Mouse (Mus musculus): ENCODE measurements around the gene BC053393. TPM values are rescaled to one million over a fixed set of nuclear protein-coding genes. Genes with fewer than 3 reads are reported as not detected.

The BC053393 gene
- total and polyA plus RNA-seq, 2 experiments from 2014 or later, result 0.05 TPM; not detected in 1

DNA sequence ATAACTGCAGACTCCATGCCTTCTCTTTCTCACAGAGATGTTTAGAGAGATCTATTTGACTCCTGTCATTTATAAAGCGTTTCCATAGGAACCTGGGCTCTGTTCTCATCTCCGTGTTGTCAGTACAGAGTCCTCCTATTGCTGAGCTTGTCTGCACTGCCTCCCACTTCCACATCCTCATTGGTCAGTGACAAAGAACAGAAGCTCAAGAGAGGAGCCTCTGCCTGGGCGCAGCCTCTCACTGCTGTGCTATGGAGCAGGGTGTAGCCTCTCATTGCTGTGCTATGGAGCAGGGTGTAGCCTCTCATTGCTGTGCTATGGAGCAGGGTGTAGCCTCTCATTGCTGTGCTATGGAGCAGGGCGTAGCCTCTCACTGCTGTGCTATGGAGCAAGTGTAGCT lies 21.6 kb upstream of the BC053393 start:
- no peaks in the 10 kb centered on the region for H3K4me1 ChIP-seq (ENCODE audit: control insufficient read depth, insufficient read depth)
- no peak overlapping the region for H3K4me3 ChIP-seq (ENCODE audit: low read depth, low read length)
- no peaks in the 10 kb centered on the region for H3K9me3 ChIP-seq (replicated peaks; ENCODE audit: control insufficient read depth, low read length)
- ATAC-seq (ENCODE audit: insufficient read depth, low read depth) (no peak), DNase-seq (ENCODE audit: low spot score) (no peak)
- TF ChIP-seq CTCF (IDR thresholded peaks at IDR 0.05; ENCODE audit: low read depth) (no peak), EP300 (IDR thresholded peaks at IDR 0.05; ENCODE audit: low read depth) (no peak)
- H3K36me3 ChIP-seq (replicated peaks; ENCODE audit: control insufficient read depth, insufficient read depth, low read length), result no peaks in the 10 kb centered on the region
- H3K27ac ChIP-seq (ENCODE audit: low read depth), result no peak overlapping the region
- WGBS, result 69% methylated on average over 4 of the region's 4 CpGs
- no peak overlapping the region for H3K4me2 ChIP-seq (ENCODE audit: low read depth, low read length)
- no peak overlapping the region for H3K9ac ChIP-seq (replicated peaks; ENCODE audit: low read depth, low read length)
- H3K27me3 ChIP-seq (ENCODE audit: control insufficient read depth, insufficient read depth, low read length), result no peaks in the 10 kb centered on the region

DNA sequence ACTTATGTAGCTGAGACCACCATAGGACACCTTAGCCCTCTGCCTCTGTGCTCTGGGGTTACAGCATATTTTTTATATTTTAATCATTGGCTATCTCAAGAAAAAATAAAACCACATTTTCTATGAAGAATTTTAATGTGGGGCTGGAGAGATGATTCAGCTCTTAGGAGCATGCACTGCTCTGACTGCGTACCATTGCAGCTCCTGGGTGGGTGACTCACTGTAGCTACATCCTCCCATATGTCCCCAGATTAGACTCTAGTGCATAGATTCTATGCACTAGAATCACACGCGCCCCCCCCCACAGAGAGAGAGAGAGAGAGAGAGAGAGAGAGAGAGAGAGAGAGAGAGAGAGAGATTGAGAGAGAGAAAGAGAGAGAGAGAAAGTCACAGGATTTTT lies 18.6 kb upstream of the BC053393 start:
- 86% methylated on average over 3 of the region's 3 CpGs for WGBS
- Histone ChIP-seq H3K4me2 (ENCODE audit: low read depth, low read length) (no peak overlapping the region), H3K27me3 (ENCODE audit: control insufficient read depth, insufficient read depth, low read length) (no peaks in the 10 kb centered on the region), H3K9ac (replicated peaks; ENCODE audit: low read depth, low read length) (no peak overlapping the region), H3K9me3 (replicated peaks; ENCODE audit: control insufficient read depth, low read length) (no peaks in the 10 kb centered on the region), H3K4me1 (ENCODE audit: control insufficient read depth, insufficient read depth) (no peaks in the 10 kb centered on the region), H3K4me3 (ENCODE audit: low read depth, low read length) (no peak overlapping the region), H3K36me3 (replicated peaks; ENCODE audit: control insufficient read depth, insufficient read depth, low read length) (no peaks in the 10 kb centered on the region), H3K27ac (ENCODE audit: low read depth) (no peak overlapping the region)
- no peak for TF ChIP-seq EP300 (IDR thresholded peaks at IDR 0.05; ENCODE audit: low read depth)
- no peak for TF ChIP-seq CTCF (IDR thresholded peaks at IDR 0.05; ENCODE audit: low read depth)
- ATAC-seq (ENCODE audit: insufficient read depth, low read depth) (no peak), DNase-seq (ENCODE audit: low spot score) (no peak)

DNA sequence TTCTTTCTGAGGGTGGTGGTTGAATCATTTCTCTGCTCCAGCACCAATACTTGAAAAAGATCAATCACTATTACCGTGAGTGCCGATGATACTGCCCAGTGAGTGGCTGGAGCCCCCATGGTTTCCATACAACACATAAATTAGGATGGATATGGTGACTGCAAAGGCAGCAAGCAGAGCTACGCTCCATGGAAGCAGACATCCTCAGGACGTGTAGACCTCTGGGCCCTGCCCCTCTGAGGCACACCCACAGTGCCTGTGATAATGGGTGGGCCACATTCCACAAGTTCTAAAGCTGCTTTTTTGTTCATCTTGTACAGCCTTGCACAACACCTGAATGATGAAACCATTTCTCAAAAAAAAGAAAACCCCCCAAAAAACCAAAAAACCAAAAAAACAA lies 10.2 kb upstream of the BC053393 start:
- TF ChIP-seq EP300 (IDR thresholded peaks at IDR 0.05; ENCODE audit: low read depth) (no peak), CTCF (IDR thresholded peaks at IDR 0.05; ENCODE audit: low read depth) (no peak)
- Histone ChIP-seq H3K27ac (ENCODE audit: low read depth) (no peak overlapping the region), H3K36me3 (replicated peaks; ENCODE audit: control insufficient read depth, insufficient read depth, low read length) (no peaks in the 10 kb centered on the region), H3K4me2 (ENCODE audit: low read depth, low read length) (no peak overlapping the region), H3K4me1 (ENCODE audit: control insufficient read depth, insufficient read depth) (no peaks in the 10 kb centered on the region), H3K9ac (replicated peaks; ENCODE audit: low read depth, low read length) (no peak overlapping the region), H3K27me3 (ENCODE audit: control insufficient read depth, insufficient read depth, low read length) (no peaks in the 10 kb centered on the region), H3K9me3 (replicated peaks; ENCODE audit: control insufficient read depth, low read length) (no peaks in the 10 kb centered on the region), H3K4me3 (ENCODE audit: low read depth, low read length) (no peak overlapping the region)
- no peak for ATAC-seq (ENCODE audit: insufficient read depth, low read depth)
- DNase-seq (ENCODE audit: low spot score), result no peak
- WGBS, result 83% methylated on average over 4 of the region's 4 CpGs

- Histone ChIP-seq H3K9ac (replicated peaks; ENCODE audit: low read depth, low read length) (no peak overlapping the region), H3K9me3 (replicated peaks; ENCODE audit: control insufficient read depth, low read length) (no peaks in the 10 kb centered on the region), H3K4me2 (ENCODE audit: low read depth, low read length) (no peak overlapping the region), H3K27me3 (ENCODE audit: control insufficient read depth, insufficient read depth, low read length) (no peaks in the 10 kb centered on the region), H3K4me3 (ENCODE audit: low read depth, low read length) (no peak overlapping the region), H3K36me3 (replicated peaks; ENCODE audit: control insufficient read depth, insufficient read depth, low read length) (no peaks in the 10 kb centered on the region), H3K27ac (ENCODE audit: low read depth) (no peak overlapping the region), H3K4me1 (ENCODE audit: control insufficient read depth, insufficient read depth) (no peaks in the 10 kb centered on the region)
- DNase-seq (ENCODE audit: low spot score) (no peak), ATAC-seq (ENCODE audit: insufficient read depth, low read depth) (no peak)
- 38% methylated on average over 1 of the region's 1 CpGs for WGBS
- TF ChIP-seq CTCF (IDR thresholded peaks at IDR 0.05; ENCODE audit: low read depth) (no peak), EP300 (IDR thresholded peaks at IDR 0.05; ENCODE audit: low read depth) (no peak)
Measured at GRCm38 (mm10) chr11:46564671-46565070, 6.7 kb upstream of the BC053393 start.

DNA sequence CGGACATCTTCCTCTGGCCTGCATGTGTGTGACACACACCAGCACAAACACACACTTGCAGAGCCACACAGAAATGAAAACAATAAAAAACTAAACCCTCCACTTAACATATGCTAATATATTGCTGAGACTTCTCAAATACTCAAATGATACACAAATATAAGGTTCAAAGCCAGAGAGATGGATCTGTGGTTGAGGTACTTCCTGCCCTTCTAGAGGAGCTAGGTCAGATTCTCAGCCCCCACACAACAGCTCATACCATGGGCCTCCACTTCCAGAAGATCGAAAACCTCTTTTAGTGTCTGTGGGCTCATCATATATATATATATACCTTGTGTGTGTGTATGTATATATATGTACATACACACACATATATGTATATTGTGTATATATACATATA lies 5.4 kb upstream of the BC053393 start:
- H3K9me3 ChIP-seq (replicated peaks; ENCODE audit: control insufficient read depth, low read length), result no peaks in the 10 kb centered on the region

GRCm38 (mm10) chr11:46569107-46569506 lies 2.2 kb upstream of the BC053393 start:
- ATAC-seq (ENCODE audit: insufficient read depth, low read depth), result no peak
- Histone ChIP-seq H3K9ac (replicated peaks; ENCODE audit: low read depth, low read length) (no peak overlapping the region), H3K27me3 (ENCODE audit: control insufficient read depth, insufficient read depth, low read length) (no peaks in the 10 kb centered on the region), H3K27ac (ENCODE audit: low read depth) (no peak overlapping the region), H3K36me3 (replicated peaks; ENCODE audit: control insufficient read depth, insufficient read depth, low read length) (no peaks in the 10 kb centered on the region), H3K9me3 (replicated peaks; ENCODE audit: control insufficient read depth, low read length) (no peaks in the 10 kb centered on the region), H3K4me2 (ENCODE audit: low read depth, low read length) (no peak overlapping the region), H3K4me1 (ENCODE audit: control insufficient read depth, insufficient read depth) (no peaks in the 10 kb centered on the region), H3K4me3 (ENCODE audit: low read depth, low read length) (no peak overlapping the region)
- DNase-seq (ENCODE audit: low spot score), result no peak
- WGBS, result 72% methylated on average over 1 of the region's 1 CpGs
- TF ChIP-seq CTCF (IDR thresholded peaks at IDR 0.05; ENCODE audit: low read depth) (no peak), EP300 (IDR thresholded peaks at IDR 0.05; ENCODE audit: low read depth) (no peak)

More for the DNA sequence above, 5.4 kb upstream of the BC053393 start:
- no peak for DNase-seq (ENCODE audit: low spot score)
- 82% methylated on average over 2 of the region's 2 CpGs for WGBS
- TF ChIP-seq CTCF (IDR thresholded peaks at IDR 0.05; ENCODE audit: low read depth), result no peak
- no peak for TF ChIP-seq EP300 (IDR thresholded peaks at IDR 0.05; ENCODE audit: low read depth)
- no peaks in the 10 kb centered on the region for H3K36me3 ChIP-seq (replicated peaks; ENCODE audit: control insufficient read depth, insufficient read depth, low read length)
- H3K9ac ChIP-seq (replicated peaks; ENCODE audit: low read depth, low read length), result no peak overlapping the region
- no peaks in the 10 kb centered on the region for H3K27me3 ChIP-seq (ENCODE audit: control insufficient read depth, insufficient read depth, low read length)
- no peak overlapping the region for H3K4me2 ChIP-seq (ENCODE audit: low read depth, low read length)
- no peak for ATAC-seq (ENCODE audit: insufficient read depth, low read depth)
- H3K4me3 ChIP-seq (ENCODE audit: low read depth, low read length), result no peak overlapping the region
- no peaks in the 10 kb centered on the region for H3K4me1 ChIP-seq (ENCODE audit: control insufficient read depth, insufficient read depth)
- H3K27ac ChIP-seq (ENCODE audit: low read depth), result no peak overlapping the region

All from heart, postnatal 0 days (tissue).